Mouse (Mus musculus) frontal cortex, postnatal 14 days (tissue): Measurements from ENCODE around the gene Kdm2b.
A peak's percentile ranks its signal among the peaks of the same experiment; 100 is the strongest.

Experiments
- DNase-seq, 2 experiments: peaks; one replicate each; pipeline ENCODE4 v3.0.0; 2022; ENCODE audit warnings: low spot score in 2 of 2

The Kdm2b gene

DNA sequence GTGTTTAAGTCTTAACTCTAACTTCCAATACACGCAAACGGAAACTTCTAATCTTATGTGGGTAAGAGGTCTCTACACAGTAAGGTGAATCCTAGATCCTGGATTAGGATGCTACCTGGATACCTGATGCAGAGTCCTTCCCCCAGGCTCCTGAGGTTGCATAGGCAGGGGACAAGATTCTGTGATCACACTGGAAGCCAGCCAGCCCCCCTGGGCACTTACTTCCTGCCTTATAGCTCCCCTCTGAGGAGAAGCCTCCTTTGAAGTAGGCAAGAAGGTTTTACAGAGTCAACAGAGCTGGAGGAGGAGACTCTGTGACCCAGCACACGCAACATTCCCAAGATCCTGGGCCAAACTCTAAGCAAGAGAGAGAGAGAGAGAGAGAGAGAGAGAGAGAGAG, 63.3 kb downstream of the Kdm2b start:
- DNase-seq = no peak

- DNase-seq = peak; percentile 25 to 64
These were observed 64.1 kb downstream of the Kdm2b start for GRCm38 (mm10) chr5:122925534-122925958.

- DNase-seq = no peak
These were observed 65.7 kb downstream of the Kdm2b start for GRCm38 (mm10) chr5:122923871-122924465.

DNA sequence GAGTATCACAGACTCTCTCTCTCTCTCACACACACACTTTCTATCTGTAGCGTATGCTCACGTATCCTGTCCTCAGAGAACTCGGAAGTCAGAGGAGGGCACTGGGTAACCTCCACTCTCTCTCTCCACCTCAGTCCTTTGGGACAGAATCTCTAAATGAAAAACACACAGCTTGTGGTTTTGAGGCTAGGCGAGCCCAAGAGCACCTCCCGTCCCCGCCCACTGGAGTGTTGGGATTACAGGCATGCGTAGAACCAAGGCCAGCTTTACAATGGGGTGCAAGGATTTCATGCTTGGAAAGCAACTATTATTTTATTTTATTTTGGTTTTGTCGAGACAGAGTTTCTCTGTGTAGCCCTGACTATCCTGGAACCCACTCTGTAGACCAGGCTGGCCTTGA, 67.7 kb downstream of the Kdm2b start:
- no peak for DNase-seq

DNA sequence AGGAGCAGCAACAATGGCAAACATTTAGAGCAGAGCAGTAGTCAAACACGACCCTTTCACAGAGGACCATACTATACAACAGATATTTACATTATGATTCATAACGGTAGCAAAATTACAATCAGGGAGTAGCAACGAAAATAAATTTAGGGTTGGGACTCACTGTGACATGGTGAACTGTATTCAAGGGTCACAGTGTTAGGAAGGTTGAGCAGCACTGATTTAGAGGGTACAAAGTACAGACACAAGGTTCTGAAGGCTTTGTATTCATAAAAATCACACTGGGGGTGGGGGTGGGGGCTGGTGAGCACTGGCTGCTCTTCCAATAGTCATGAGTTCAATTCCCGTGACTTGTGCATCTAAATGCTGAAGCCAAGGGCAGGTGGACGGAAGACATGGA, 69.1 kb downstream of the Kdm2b start:
- DNase-seq = no peak

- DNase-seq = no peak
These were observed 71.5 kb downstream of the Kdm2b start for GRCm38 (mm10) chr5:122917982-122918711.

DNA sequence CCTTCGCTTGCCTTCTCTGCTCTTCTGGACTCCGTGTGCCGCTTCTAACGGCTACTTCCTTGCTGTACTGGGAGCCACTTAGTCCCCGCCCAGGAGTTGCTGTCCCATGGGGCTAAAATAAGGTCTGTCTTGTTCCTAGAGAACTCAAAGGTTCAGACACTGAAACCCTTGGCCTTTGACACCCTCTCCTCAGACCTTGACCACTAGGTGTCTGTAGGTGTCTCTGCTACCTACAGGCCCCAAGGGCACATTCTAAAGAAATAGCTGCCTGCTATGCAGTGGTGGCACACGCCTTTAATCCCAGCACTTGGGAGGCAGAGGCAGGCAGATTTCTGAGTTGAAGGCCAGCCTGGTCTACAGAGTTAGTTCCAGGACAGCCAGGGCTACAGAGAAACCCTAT, 73.5 kb downstream of the Kdm2b start:
- DNase-seq = no peak

DNA sequence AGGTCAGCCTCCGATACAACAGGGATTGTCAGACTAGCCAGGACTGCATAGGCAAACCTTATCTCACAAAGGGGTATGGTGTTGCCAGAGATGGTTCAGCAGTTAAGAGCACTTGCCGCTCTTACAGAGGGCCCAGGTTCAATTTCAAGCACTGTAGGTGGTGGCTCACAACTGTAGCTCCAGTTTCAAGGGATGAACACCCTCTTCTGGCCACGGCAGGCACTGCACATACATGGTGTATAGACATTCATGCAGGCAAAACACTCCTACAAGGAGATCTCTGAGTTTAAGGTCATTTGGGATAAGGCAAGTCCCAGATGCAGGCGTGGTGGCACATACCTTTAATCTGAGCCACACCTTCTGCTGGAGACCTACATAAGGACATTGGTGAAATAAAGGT, 76.8 kb downstream of the Kdm2b start:
- DNase-seq = no peak

- DNase-seq = no peak
These were observed 80.1 kb downstream of the Kdm2b start for GRCm38 (mm10) chr5:122909481-122909880.

DNA sequence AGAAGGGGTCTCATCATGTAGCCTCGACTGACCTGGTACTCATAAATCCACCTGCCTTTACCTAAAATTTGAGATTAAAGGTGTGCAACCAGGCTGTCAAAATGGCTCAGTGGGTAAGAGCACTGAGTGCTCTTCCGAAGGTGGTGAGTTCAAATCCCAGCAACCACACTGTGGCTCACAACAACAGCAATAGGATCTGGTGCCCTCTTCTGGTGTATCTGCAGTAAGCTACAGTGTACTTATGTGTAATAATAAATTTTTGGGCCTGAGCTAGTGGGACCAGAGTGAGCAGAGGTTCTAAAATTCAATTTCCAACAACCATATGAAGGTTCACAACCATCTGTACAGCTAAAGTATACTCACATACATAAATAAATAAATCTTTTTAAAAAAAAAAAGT, 81.6 kb downstream of the Kdm2b start:
- DNase-seq = no peak

DNA sequence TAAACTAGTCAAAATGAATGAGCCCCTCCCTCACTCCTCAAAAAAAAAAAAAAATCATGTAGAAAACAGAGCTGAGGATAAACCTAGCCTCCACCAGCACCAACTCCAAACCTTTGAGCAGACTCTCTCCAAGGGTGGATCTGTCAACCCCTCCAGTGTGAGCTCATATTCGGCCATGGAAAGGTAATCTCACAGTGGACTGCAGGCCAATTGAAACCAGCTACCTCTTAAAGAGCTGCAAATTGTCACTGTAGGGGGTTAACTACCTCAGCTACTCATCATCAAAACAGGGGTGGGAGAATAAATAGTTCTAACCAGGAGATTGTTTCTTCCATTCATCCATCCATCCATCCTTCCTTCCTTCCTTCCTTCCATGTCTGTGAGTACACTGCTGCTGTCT, 82.4 kb downstream of the Kdm2b start:
- no peak for DNase-seq

GRCm38 (mm10) chr5:122903165-122903564, 86.5 kb downstream of the Kdm2b start:
- no peak for DNase-seq

DNA sequence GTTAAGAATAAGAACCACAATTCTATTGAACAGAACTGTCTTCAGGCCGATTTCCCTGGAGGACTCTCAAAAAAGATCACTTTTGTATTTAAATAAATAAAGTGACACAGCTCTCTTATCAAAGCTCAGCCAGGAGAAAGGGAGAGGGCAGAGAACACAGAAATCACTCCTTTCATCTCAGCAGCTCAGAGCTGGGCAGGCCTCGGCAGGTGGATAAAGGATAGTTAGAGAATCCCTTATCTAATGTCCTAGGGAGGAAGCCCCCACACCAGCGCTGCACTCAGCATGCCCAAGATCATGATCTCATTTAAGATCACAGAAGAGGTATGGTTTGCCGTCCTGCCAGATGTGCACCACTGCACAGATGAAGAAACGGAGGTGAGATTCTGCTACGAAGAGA, 87.4 kb downstream of the Kdm2b start:
- DNase-seq = no peak

GRCm38 (mm10) chr5:122901666-122902065, 88.0 kb downstream of the Kdm2b start:
- no peak for DNase-seq

GRCm38 (mm10) chr5:122901179-122901578, 88.4 kb downstream of the Kdm2b start:
- DNase-seq = no peak

DNA sequence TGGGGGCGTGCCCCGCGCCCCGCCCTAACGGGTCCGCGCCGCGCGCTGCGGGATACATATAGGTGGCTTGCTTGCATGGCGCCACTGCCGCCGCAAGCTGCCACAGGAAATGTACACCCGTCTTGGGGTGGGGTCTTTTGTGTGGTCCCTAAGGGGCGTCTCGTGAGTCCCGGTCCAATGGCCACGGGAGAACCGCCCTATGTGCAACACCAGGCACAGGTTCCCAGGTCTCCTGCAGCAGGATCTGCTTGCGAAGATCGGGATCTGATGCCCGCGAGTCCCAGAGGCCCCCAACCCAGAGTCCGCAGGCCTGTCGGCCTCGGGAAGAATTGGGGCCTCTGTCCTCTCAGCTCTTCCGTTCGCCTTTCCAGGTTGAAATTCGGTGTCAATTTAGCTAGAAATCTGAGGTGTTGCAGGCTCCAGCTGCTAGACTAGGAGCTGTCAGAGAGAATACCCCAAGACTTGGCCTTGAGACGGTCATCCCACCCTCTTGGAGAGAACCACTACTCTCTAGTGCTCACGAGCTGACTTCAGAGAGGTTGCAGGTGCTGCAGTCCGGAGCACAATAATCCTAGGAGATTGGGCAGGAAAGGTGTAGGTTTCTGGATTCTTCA, 89.0 kb downstream of the Kdm2b start:
- no peak for DNase-seq

GRCm38 (mm10) chr5:122899777-122900557, 89.7 kb downstream of the Kdm2b start:
- DNase-seq = peak; percentile 69 to 71

GRCm38 (mm10) chr5:122898963-122899776, 90.5 kb downstream of the Kdm2b start:
- DNase-seq = no peak

- no peak for DNase-seq
These were observed 91.5 kb downstream of the Kdm2b start for GRCm38 (mm10) chr5:122898153-122898552.

DNA sequence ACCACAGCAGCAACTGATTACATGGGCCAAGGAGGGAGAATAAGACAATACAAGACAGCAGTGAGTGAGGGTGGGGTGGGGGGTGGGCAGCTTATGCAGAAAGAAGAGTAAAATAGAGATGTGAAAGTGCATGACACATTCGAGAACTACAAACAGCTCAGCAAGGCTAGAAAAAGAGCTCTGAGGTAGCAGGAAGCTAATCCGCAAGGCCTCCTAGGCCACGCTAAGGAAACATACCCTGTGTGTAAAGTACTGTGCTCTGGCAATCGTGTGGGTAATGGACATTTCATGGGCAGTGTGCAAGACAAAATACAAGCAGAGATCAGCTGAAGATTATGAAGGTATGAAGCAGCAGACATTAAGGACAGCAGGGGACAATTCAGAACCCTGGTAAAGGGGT, 94.8 kb downstream of the Kdm2b start:
- DNase-seq = no peak

- peak in 1 of 2 experiments; percentile 45 for DNase-seq
These were observed 95.5 kb downstream of the Kdm2b start for GRCm38 (mm10) chr5:122894007-122894637.
